Mouse (Mus musculus): ENCODE results near the gene Slc8a3.

- no peak for TF ChIP-seq MAFK (IDR thresholded peaks at IDR 0.05; ENCODE audit: insufficient read depth, low read depth, low read length)
- no peak for TF ChIP-seq HCFC1 (IDR thresholded peaks at IDR 0.05; ENCODE audit: borderline replicate concordance, insufficient read depth, low read length)
- no peak for TF ChIP-seq ZC3H11A (IDR thresholded peaks at IDR 0.05; ENCODE audit: borderline replicate concordance, low read depth, low read length)
- no peak for TF ChIP-seq ZNF384 (IDR thresholded peaks at IDR 0.05; ENCODE audit: low read depth, low read length)
- TF ChIP-seq CHD2 (IDR thresholded peaks at IDR 0.05; ENCODE audit: low read depth, low read length), result no peak
Measured at GRCm38 (mm10) chr12:81166615-81167014, 166.4 kb downstream of the Slc8a3 start.
